Mouse (Mus musculus): ENCODE results near the gene Olfr667. TPM values are rescaled to one million over a fixed set of nuclear protein-coding genes. Genes with fewer than 3 reads are reported as not detected.

The Olfr667 gene
- not detected in 2 replicates for total RNA-seq (2014; fragmentation: Nextera tagmentation)
- total RNA-seq (2017) = not detected in 2 replicates

DNA sequence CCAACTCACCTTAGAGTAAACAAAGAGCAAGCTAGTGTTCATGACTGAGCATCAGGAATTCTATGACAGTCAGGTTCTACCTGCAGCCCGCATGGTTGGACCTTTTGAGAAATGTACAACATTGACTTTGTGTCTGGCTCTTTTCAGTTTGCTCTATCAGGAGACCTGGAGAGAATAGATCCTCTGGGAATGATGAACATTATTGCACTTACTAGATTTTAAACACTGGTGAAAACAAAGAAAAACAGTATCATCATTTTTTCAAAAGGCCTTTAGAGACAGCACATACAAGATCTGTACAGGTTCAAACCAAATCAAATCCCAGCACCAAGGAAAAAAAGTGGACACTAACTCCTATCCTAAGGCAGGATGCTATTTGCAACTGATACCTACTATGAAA, at the start of gene Olfr667:
Gene Olfr667, minus strand, starts transcription at position 101 of the 400 bp plus-strand sequence.
- ATAC-seq (replicated peaks; ENCODE audit: low FRiP score, low TSS enrichment, poor library complexity, severe bottlenecking) = no peak

DNA sequence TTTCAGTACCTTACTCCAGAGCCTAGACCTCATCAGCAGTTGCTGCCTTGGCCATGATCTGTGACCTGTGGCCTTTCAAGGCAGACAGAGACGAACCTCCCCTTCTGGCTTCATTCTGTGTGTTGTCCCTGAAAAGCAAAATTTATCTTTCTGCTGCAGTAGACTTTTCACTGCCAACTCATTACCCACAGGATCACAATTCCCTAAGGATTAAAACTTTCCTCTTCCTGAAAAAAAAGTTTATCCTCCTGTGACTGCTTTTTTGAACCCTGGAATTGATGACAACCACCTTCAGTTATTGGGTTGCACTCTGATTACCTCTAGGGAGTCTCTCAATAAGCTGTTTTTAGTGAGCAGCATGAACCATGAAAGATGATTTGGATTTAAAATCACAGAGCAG, 41.2 kb upstream of the Olfr667 start, which contains the start of gene Olfr670:
Gene Olfr670, minus strand, starts transcription at position 101 of the 400 bp plus-strand sequence.
- no peak for ATAC-seq (replicated peaks; ENCODE audit: low FRiP score, low TSS enrichment, poor library complexity, severe bottlenecking)

DNA sequence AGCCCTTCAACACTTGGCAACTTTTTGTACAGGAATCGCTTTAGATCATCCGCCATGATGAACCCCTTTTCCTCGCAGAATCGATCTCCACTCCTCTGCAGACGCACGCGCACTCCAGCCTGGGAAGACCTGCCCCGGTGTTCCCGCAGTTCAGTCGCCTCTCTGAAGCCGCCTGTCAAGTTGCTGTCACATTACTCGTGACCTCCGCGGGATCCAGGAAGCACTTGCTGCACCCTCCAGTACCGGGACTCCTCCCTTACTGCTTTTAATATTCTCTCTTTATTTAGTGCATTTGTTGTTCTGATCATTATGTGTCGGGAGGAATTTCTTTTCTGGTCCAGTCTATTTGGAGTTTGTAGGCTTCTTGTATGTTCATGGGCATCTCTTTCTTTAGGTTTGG, 29.0 kb upstream of the Olfr667 start:
- peak; percentile 90 for ATAC-seq (replicated peaks; ENCODE audit: low FRiP score, low TSS enrichment, poor library complexity, severe bottlenecking)

DNA sequence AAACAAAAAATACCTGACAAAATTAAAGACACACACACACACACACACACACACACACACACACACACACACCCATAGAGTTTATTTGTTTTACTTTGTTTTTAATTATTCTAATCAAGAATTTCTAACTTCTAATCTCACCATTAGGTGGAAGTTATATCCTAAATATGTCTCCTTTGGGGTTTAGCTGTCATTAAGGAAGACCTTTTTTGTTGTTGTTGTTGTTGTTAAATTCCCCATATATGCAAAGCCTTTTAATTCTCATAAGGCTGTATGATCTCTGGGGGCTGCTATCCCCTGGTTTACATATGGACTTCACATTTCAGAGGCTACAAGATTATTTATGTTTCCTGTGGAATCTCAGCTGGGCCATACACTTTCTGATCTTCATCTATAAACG, 12.7 kb upstream of the Olfr667 start, which contains the start of gene Olfr669:
Gene Olfr669, plus strand, starts transcription at position 301 of the 400 bp plus-strand sequence.
- ATAC-seq (replicated peaks; ENCODE audit: low FRiP score, low TSS enrichment, poor library complexity, severe bottlenecking) = no peak

DNA sequence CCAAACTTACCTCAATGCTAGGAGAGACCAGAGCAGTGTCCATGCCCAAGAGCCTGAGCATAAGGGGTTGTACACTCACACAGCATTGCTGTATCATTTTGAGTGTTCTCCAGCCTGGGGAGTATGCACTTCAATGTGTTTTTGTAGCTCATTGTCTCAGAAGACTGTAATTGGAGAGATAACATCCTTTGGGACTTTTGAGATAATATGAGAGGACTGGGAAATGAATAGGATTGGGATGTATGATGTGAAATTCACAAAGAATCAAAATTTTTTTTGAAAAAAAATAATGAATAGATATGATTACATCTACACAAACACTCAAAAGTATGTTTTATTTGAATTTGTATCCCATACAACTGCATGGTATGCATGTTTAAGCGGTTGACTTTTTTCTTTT, 6.7 kb upstream of the Olfr667 start, which contains the start of gene Olfr668:
Gene Olfr668, minus strand, starts transcription at position 101 of the 400 bp plus-strand sequence.
- no peak for ATAC-seq (replicated peaks; ENCODE audit: low FRiP score, low TSS enrichment, poor library complexity, severe bottlenecking)

DNA sequence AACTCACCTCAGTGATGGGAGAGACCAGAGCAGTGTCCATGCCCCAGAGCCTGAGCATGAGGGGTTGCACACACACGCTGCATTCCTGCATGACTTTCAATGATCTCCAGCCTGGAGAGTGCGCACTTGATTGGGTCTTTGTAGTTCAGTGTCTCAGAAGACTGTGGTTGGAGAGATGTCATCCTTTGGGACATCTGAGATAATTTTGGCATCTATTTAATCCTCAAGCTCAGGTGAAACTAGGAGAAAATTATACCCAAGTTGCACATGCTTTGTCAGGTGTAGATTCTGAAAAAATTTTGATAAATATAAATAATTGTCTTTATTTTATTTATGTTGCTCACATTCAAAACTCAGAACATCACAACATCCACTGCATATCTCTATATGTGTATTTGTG, 25.4 kb downstream of the Olfr667 start, which contains the start of gene Olfr666:
Gene Olfr666, minus strand, starts transcription at position 101 of the 400 bp plus-strand sequence.
- no peak for ATAC-seq (replicated peaks; ENCODE audit: low FRiP score, low TSS enrichment, poor library complexity, severe bottlenecking)

DNA sequence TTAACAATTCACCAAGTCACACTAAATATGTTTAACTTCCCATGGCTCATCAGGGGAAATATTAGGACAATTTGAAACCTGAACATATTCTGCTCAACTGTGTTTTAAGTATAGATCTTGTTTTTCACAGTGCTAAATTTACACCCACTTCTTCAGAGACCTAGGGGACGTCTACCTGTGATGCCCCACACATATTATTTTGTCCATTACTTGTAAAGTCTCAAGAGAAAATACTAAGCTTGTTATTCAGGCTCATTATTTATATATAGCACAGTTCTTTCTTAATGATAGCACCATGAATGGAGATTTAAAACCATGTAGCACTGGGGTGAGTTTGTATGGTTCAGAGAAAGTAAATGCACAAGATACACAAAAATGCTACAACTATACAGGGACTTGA, 43.6 kb downstream of the Olfr667 start, which contains the start of gene Olfr665:
Gene Olfr665, plus strand, starts transcription at position 301 of the 400 bp plus-strand sequence.
- no peak for ATAC-seq (replicated peaks; ENCODE audit: low FRiP score, low TSS enrichment, poor library complexity, severe bottlenecking)

Other genes with a start within 250 kb of the Olfr667 start
- not detected in 2 replicates for gene Olfr661, start 235.0 kb downstream of the Olfr667 start, total RNA-seq (2014; fragmentation: Nextera tagmentation)
- not detected in 2 replicates for gene Olfr661, start 235.0 kb downstream of the Olfr667 start, total RNA-seq (2017)
- gene Usp17le, start 144.0 kb downstream of the Olfr667 start, total RNA-seq (2014; fragmentation: Nextera tagmentation) = not detected in 2 replicates
- gene Usp17le, start 144.0 kb downstream of the Olfr667 start, total RNA-seq (2017) = not detected in 2 replicates
- not detected in 2 replicates for gene Usp17lb, start 78.9 kb downstream of the Olfr667 start, total RNA-seq (2014; fragmentation: Nextera tagmentation)
- not detected in 2 replicates for gene Usp17lb, start 78.9 kb downstream of the Olfr667 start, total RNA-seq (2017)
- gene Usp17la, start 64.5 kb downstream of the Olfr667 start, total RNA-seq (2014; fragmentation: Nextera tagmentation) = not detected in 2 replicates
- gene Usp17la, start 64.5 kb downstream of the Olfr667 start, total RNA-seq (2017) = not detected in 2 replicates
- not detected in 2 replicates for gene Olfr665, start 43.5 kb downstream of the Olfr667 start, total RNA-seq (2014; fragmentation: Nextera tagmentation)
- gene Olfr665, start 43.5 kb downstream of the Olfr667 start, total RNA-seq (2017) = not detected in 2 replicates
- gene Olfr666, start 25.5 kb downstream of the Olfr667 start, total RNA-seq (2014; fragmentation: Nextera tagmentation) = not detected in 2 replicates
- not detected in 2 replicates for gene Olfr666, start 25.5 kb downstream of the Olfr667 start, total RNA-seq (2017)
- not detected in 2 replicates for gene Olfr668, start 6.6 kb upstream of the Olfr667 start, total RNA-seq (2014; fragmentation: Nextera tagmentation)
- not detected in 2 replicates for gene Olfr668, start 6.6 kb upstream of the Olfr667 start, total RNA-seq (2017)
- not detected in 2 replicates for gene Olfr669, start 12.8 kb upstream of the Olfr667 start, total RNA-seq (2014; fragmentation: Nextera tagmentation)
- gene Olfr669, start 12.8 kb upstream of the Olfr667 start, total RNA-seq (2017) = not detected in 2 replicates
- gene Olfr670, start 41.1 kb upstream of the Olfr667 start, total RNA-seq (2014; fragmentation: Nextera tagmentation) = not detected in 2 replicates
- gene Olfr670, start 41.1 kb upstream of the Olfr667 start, total RNA-seq (2017) = not detected in 2 replicates
- not detected in 2 replicates for gene Olfr671, start 57.6 kb upstream of the Olfr667 start, total RNA-seq (2014; fragmentation: Nextera tagmentation)
- not detected in 2 replicates for gene Olfr671, start 57.6 kb upstream of the Olfr667 start, total RNA-seq (2017)
- not detected in 2 replicates for gene Olfr672, start 80.5 kb upstream of the Olfr667 start, total RNA-seq (2014; fragmentation: Nextera tagmentation)
- gene Olfr672, start 80.5 kb upstream of the Olfr667 start, total RNA-seq (2017) = not detected in 2 replicates
- not detected in 2 replicates for gene Olfr675, start 107.0 kb upstream of the Olfr667 start, total RNA-seq (2014; fragmentation: Nextera tagmentation)
- not detected in 2 replicates for gene Olfr675, start 107.0 kb upstream of the Olfr667 start, total RNA-seq (2017)
- not detected in 2 replicates for gene Olfr676, start 111.2 kb upstream of the Olfr667 start, total RNA-seq (2014; fragmentation: Nextera tagmentation)
- gene Olfr676, start 111.2 kb upstream of the Olfr667 start, total RNA-seq (2017) = not detected in 2 replicates
- gene Olfr677, start 129.9 kb upstream of the Olfr667 start, total RNA-seq (2014; fragmentation: Nextera tagmentation) = not detected in 2 replicates
- gene Olfr677, start 129.9 kb upstream of the Olfr667 start, total RNA-seq (2017) = not detected in 2 replicates
- gene Olfr678, start 143.0 kb upstream of the Olfr667 start, total RNA-seq (2014; fragmentation: Nextera tagmentation) = not detected in 2 replicates
- not detected in 2 replicates for gene Olfr678, start 143.0 kb upstream of the Olfr667 start, total RNA-seq (2017)
- not detected in 2 replicates for gene Olfr679, start 159.7 kb upstream of the Olfr667 start, total RNA-seq (2014; fragmentation: Nextera tagmentation)
- not detected in 2 replicates for gene Olfr679, start 159.7 kb upstream of the Olfr667 start, total RNA-seq (2017)
- gene Olfr680-ps1, start 171.3 kb upstream of the Olfr667 start, total RNA-seq (2014; fragmentation: Nextera tagmentation) = not detected in 2 replicates
- not detected in 2 replicates for gene Olfr680-ps1, start 171.3 kb upstream of the Olfr667 start, total RNA-seq (2017)
- not detected in 2 replicates for gene Olfr681, start 195.4 kb upstream of the Olfr667 start, total RNA-seq (2014; fragmentation: Nextera tagmentation)
- gene Olfr681, start 195.4 kb upstream of the Olfr667 start, total RNA-seq (2017) = not detected in 2 replicates
- gene Olfr683, start 225.5 kb upstream of the Olfr667 start, total RNA-seq (2014; fragmentation: Nextera tagmentation) = not detected in 2 replicates
- gene Olfr683, start 225.5 kb upstream of the Olfr667 start, total RNA-seq (2017) = not detected in 2 replicates
- gene Olfr684, start 242.2 kb upstream of the Olfr667 start, total RNA-seq (2014; fragmentation: Nextera tagmentation) = not detected in 2 replicates
- not detected in 2 replicates for gene Olfr684, start 242.2 kb upstream of the Olfr667 start, total RNA-seq (2017)

All from megakaryocyte-erythroid progenitor cell, adult 5-6 weeks (primary cell).